Mouse (Mus musculus): ENCODE results near the gene Uvssa. TPM values are rescaled to one million over a fixed set of nuclear protein-coding genes. Genes with fewer than 3 reads are reported as not detected.

The Uvssa gene
- polyA plus RNA-seq, 1 experiment, result 15.0 TPM

GRCm38 (mm10) chr5:33344070-33344469 lies 34.3 kb upstream of the Uvssa start:
- Histone ChIP-seq H3K4me1 (ENCODE audit: control insufficient read depth, insufficient read depth, low read length) (peaks cover 20% of the 10 kb centered on the region), H3K27ac (ENCODE audit: insufficient read depth, low read length) (peak overlapping the region; percentile 37), H3K4me3 (ENCODE audit: insufficient read depth, low read length) (no peak overlapping the region)
- TF ChIP-seq CTCF (IDR thresholded peaks at IDR 0.05; ENCODE audit: borderline replicate concordance, insufficient read depth, low read length), result no peak
- no peak for TF ChIP-seq POLR2A (IDR thresholded peaks at IDR 0.05; ENCODE audit: low read depth, low read length)

- Histone ChIP-seq H3K4me1 (ENCODE audit: control insufficient read depth, insufficient read depth, low read length) (peaks cover 37% of the 10 kb centered on the region), H3K27ac (ENCODE audit: insufficient read depth, low read length) (no peak overlapping the region), H3K4me3 (ENCODE audit: insufficient read depth, low read length) (no peak overlapping the region)
- TF ChIP-seq POLR2A (IDR thresholded peaks at IDR 0.05; ENCODE audit: low read depth, low read length), result no peak
These were observed 30.7 kb upstream of the Uvssa start for GRCm38 (mm10) chr5:33347620-33348019.

DNA sequence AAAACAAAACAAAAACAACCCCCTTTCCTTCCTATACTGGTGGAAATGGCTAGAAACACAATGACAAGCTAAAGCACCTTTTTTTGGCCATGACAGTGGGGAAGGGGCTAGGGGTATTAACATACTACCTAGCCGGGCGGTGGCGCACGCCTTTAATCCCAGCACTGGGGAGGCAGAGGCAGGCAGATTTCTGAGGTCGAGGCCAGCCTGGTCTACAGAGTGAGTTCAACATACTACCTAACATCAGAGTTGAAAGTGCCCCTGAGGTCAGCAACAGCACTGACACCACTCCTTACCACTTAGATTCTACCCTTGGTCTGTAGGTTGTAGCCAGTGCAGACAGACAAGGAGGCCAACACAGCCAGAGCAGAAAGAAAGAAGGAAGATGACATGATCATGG lies 29.1 kb upstream of the Uvssa start:
- peak overlapping the region; percentile 19; the same call in 1 of the 2 replicates for H3K27ac ChIP-seq (ENCODE audit: insufficient read depth, low read length)
- peaks cover 32% of the 10 kb centered on the region for H3K4me1 ChIP-seq (ENCODE audit: control insufficient read depth, insufficient read depth, low read length)
- TF ChIP-seq POLR2A (IDR thresholded peaks at IDR 0.05; ENCODE audit: low read depth, low read length) (no peak), CTCF (IDR thresholded peaks at IDR 0.05; ENCODE audit: borderline replicate concordance, insufficient read depth, low read length) (no peak)
- no peak overlapping the region for H3K4me3 ChIP-seq (ENCODE audit: insufficient read depth, low read length)

GRCm38 (mm10) chr5:33349706-33350105 lies 28.6 kb upstream of the Uvssa start:
- 0 out of 2 replicates have a peak overlapping the region, but pooled peaks have one; percentile 44 for H3K27ac ChIP-seq (ENCODE audit: insufficient read depth, low read length)
- TF ChIP-seq POLR2A (IDR thresholded peaks at IDR 0.05; ENCODE audit: low read depth, low read length) (no peak), CTCF (IDR thresholded peaks at IDR 0.05; ENCODE audit: borderline replicate concordance, insufficient read depth, low read length) (no peak)
- peaks cover 28% of the 10 kb centered on the region for H3K4me1 ChIP-seq (ENCODE audit: control insufficient read depth, insufficient read depth, low read length)
- H3K4me3 ChIP-seq (ENCODE audit: insufficient read depth, low read length), result no peak overlapping the region

GRCm38 (mm10) chr5:33351556-33352272 lies 26.6 kb upstream of the Uvssa start:
- Histone ChIP-seq H3K4me3 (ENCODE audit: insufficient read depth, low read length) (no peak overlapping the region), H3K4me1 (ENCODE audit: control insufficient read depth, insufficient read depth, low read length) (peaks cover 23% of the 10 kb centered on the region), H3K27ac (ENCODE audit: insufficient read depth, low read length) (peak overlapping the region; percentile 59)
- no peak for TF ChIP-seq POLR2A (IDR thresholded peaks at IDR 0.05; ENCODE audit: low read depth, low read length)
- no peak for TF ChIP-seq CTCF (IDR thresholded peaks at IDR 0.05; ENCODE audit: borderline replicate concordance, insufficient read depth, low read length)

- Histone ChIP-seq H3K4me1 (ENCODE audit: control insufficient read depth, insufficient read depth, low read length) (peaks cover 24% of the 10 kb centered on the region), H3K4me3 (ENCODE audit: insufficient read depth, low read length) (no peak overlapping the region), H3K27ac (ENCODE audit: insufficient read depth, low read length) (peak overlapping the region; percentile 60)
- no peak for TF ChIP-seq CTCF (IDR thresholded peaks at IDR 0.05; ENCODE audit: borderline replicate concordance, insufficient read depth, low read length)
- no peak for TF ChIP-seq POLR2A (IDR thresholded peaks at IDR 0.05; ENCODE audit: low read depth, low read length)
These were observed 26.1 kb upstream of the Uvssa start for GRCm38 (mm10) chr5:33352273-33352645.

- Histone ChIP-seq H3K27ac (ENCODE audit: insufficient read depth, low read length) (peak overlapping the region; percentile 60; the same call in 1 of the 2 replicates), H3K4me1 (ENCODE audit: control insufficient read depth, insufficient read depth, low read length) (peaks cover 28% of the 10 kb centered on the region), H3K4me3 (ENCODE audit: insufficient read depth, low read length) (no peak overlapping the region)
- TF ChIP-seq POLR2A (IDR thresholded peaks at IDR 0.05; ENCODE audit: low read depth, low read length) (no peak), CTCF (IDR thresholded peaks at IDR 0.05; ENCODE audit: borderline replicate concordance, insufficient read depth, low read length) (no peak)
These were observed 25.3 kb upstream of the Uvssa start for GRCm38 (mm10) chr5:33353011-33353410.

DNA sequence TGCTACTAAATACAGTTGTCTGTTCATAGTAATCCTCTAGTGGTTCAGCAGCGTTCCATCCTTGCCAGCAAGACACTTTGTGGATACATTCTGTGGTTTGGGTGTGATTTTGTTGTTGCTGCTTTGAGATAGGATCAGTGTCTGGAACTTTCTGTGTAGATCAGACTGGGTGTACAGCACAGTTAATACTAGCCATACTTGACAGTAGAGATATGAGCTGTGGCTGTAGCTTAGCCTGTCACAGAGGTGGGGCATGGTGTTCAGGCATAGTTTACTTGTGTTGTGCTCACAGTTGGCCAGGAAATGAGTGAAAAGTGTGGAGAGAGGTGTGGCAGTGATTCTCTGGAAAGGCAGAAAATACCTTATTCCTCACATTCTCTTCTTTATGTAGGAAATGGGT lies 20.9 kb upstream of the Uvssa start:
- no peak for TF ChIP-seq POLR2A (IDR thresholded peaks at IDR 0.05; ENCODE audit: low read depth, low read length)
- TF ChIP-seq CTCF (IDR thresholded peaks at IDR 0.05; ENCODE audit: borderline replicate concordance, insufficient read depth, low read length), result no peak
- no peak overlapping the region for H3K27ac ChIP-seq (ENCODE audit: insufficient read depth, low read length)
- H3K4me3 ChIP-seq (ENCODE audit: insufficient read depth, low read length), result no peak overlapping the region
- H3K4me1 ChIP-seq (ENCODE audit: control insufficient read depth, insufficient read depth, low read length), result peaks cover 10% of the 10 kb centered on the region

DNA sequence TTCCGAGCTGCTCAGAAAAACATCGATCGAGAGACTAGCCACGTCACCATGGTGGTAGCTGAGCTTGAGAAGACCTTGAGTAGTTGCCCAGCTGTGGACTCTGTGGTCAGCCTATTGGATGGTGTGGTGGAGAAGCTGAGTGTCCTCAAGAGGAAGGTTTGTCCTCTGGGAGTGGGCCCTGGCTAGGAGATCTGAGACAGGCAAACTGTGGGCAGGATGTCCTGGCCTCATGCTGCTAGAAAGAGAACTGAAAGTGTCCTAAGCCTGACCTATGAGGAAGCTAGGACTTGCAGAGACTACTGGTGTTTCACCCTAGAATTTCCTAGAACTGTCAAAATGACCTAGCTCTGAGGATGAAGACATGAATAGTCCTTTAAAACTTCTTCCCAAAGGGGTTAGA lies 19.9 kb upstream of the Uvssa start:
- TF ChIP-seq CTCF (IDR thresholded peaks at IDR 0.05; ENCODE audit: borderline replicate concordance, insufficient read depth, low read length) (no peak), POLR2A (IDR thresholded peaks at IDR 0.05; ENCODE audit: low read depth, low read length) (no peak)
- H3K27ac ChIP-seq (ENCODE audit: insufficient read depth, low read length), result no peak overlapping the region
- no peak overlapping the region for H3K4me3 ChIP-seq (ENCODE audit: insufficient read depth, low read length)
- 0 out of 2 replicates have a peak, but pooled peaks cover 5% of the 10 kb centered on the region for H3K4me1 ChIP-seq (ENCODE audit: control insufficient read depth, insufficient read depth, low read length)

GRCm38 (mm10) chr5:33363263-33363662 lies 15.1 kb upstream of the Uvssa start:
- no peak for TF ChIP-seq CTCF (IDR thresholded peaks at IDR 0.05; ENCODE audit: borderline replicate concordance, insufficient read depth, low read length)
- no peak for TF ChIP-seq POLR2A (IDR thresholded peaks at IDR 0.05; ENCODE audit: low read depth, low read length)
- H3K27ac ChIP-seq (ENCODE audit: insufficient read depth, low read length), result no peak overlapping the region
- no peak overlapping the region for H3K4me3 ChIP-seq (ENCODE audit: insufficient read depth, low read length)
- no peaks in the 10 kb centered on the region for H3K4me1 ChIP-seq (ENCODE audit: control insufficient read depth, insufficient read depth, low read length)
